Mouse (Mus musculus) liver, adult (tissue): ENCODE measurements around the gene Ears2.

ENCODE experiments used
- GATA4 ChIP-seq: IDR thresholded peaks from 2 replicates; pipeline ENCODE4 v1.6.1; 2014; ENCODE audit warnings: mild to moderate bottlenecking, low read length; ENCODE audit not compliant: insufficient replicate concordance

The Ears2 gene

GRCm38 (mm10) chr7:122066945-122067516 lies at the start of gene Ears2, which contains the start of gene Ubfd1:
TSS of gene Ears2 (minus strand) at chr7:122067263.
TSS of gene Ubfd1 (plus strand) at chr7:122067175.
- peak; percentile 37; the same call in 1 of the 2 replicates for TF ChIP-seq GATA4

GRCm38 (mm10) chr7:122108206-122108605 lies 41.1 kb upstream of the Ears2 start:
- TF ChIP-seq GATA4: no peak

GRCm38 (mm10) chr7:122101747-122102244 lies 34.7 kb upstream of the Ears2 start, which contains the start of gene Ndufab1:
TSS of gene Ndufab1 (minus strand) at chr7:122101886.
- no peak for TF ChIP-seq GATA4

- no peak for TF ChIP-seq GATA4
Measured at GRCm38 (mm10) chr7:122099222-122099621, 32.2 kb upstream of the Ears2 start.

- TF ChIP-seq GATA4: no peak
Measured at GRCm38 (mm10) chr7:122098009-122098408, 30.9 kb upstream of the Ears2 start.

- TF ChIP-seq GATA4: no peak
Measured at GRCm38 (mm10) chr7:122094564-122095330, 27.7 kb upstream of the Ears2 start.

GRCm38 (mm10) chr7:122087195-122087982 lies 20.3 kb upstream of the Ears2 start:
- no peak for TF ChIP-seq GATA4

GRCm38 (mm10) chr7:122081071-122081470 lies 14.0 kb upstream of the Ears2 start:
- no peak for TF ChIP-seq GATA4

- TF ChIP-seq GATA4: no peak
Measured at GRCm38 (mm10) chr7:122079798-122080554, 12.9 kb upstream of the Ears2 start.

GRCm38 (mm10) chr7:122074374-122074773 lies 7.3 kb upstream of the Ears2 start:
- no peak for TF ChIP-seq GATA4

GRCm38 (mm10) chr7:122067517-122068381 lies 686 bp upstream of the Ears2 start:
- TF ChIP-seq GATA4: no peak

- no peak for TF ChIP-seq GATA4
Measured at GRCm38 (mm10) chr7:122066102-122066944, 740 bp downstream of the Ears2 start.

- TF ChIP-seq GATA4: no peak
Measured at GRCm38 (mm10) chr7:122065656-122066055, 1.4 kb downstream of the Ears2 start.

GRCm38 (mm10) chr7:122056633-122057032 lies 10.4 kb downstream of the Ears2 start:
- no peak for TF ChIP-seq GATA4
